Mouse (Mus musculus): Measurements from ENCODE around the gene Oas1a.
"Not testable (repeated sequence)": the region's sequence is repeated elsewhere in the genome, so short reads cannot be mapped to it uniquely, and the experiment has no call there.

Gene Oas1a

DNA sequence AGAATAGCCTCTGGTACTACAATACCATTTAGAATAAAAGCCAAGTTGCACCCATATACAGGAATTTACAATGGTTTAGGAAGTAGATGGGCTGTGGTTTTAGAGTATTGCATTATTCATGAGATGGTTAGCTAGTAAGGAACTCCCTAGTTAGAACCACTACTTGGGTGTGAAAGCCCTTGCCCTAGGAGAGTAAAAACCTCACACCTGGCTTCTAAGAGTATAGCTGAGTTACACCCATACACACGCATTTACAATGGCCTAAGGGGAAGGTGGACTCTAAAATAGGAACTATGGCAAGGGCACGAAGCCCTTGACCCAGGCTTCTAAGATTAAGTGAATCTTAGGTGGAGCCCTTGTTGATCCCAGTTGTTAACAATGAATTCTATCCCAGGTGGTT is 12.6 kb downstream of the Oas1a start:
- not testable (repeated sequence) for DNase-seq (ENCODE audit: extremely low spot score, low read depth, low spot score)

- DNase-seq (ENCODE audit: extremely low spot score, low read depth, low spot score) = not testable (repeated sequence)
These were observed 13.5 kb downstream of the Oas1a start for GRCm38 (mm10) chr5:120893866-120894265.

DNA sequence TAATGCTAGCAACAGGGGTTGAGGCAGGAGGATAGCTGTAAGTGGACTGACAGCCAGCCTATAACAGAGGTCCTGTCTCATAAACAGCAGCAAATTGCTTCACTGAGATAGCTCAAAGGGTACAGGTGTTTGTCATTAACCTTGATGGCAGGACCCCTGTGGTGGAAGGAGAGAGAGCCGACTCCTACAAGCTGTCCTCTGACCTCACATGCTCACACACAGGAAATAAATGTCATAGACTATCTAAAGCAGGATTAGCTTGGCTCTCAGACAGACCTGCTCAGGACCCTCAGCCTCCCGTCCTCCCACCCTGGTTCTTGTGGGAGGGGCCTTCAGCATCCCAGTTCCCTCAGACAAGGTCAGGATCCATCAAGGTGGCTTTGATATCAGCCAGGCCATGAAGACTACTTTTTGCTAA is 15.1 kb downstream of the Oas1a start:
- DNase-seq (ENCODE audit: extremely low spot score, low read depth, low spot score) = no peak

GRCm38 (mm10) chr5:120891566-120892242 is 15.6 kb downstream of the Oas1a start:
- DNase-seq (ENCODE audit: extremely low spot score, low read depth, low spot score) = not testable (repeated sequence)

DNA sequence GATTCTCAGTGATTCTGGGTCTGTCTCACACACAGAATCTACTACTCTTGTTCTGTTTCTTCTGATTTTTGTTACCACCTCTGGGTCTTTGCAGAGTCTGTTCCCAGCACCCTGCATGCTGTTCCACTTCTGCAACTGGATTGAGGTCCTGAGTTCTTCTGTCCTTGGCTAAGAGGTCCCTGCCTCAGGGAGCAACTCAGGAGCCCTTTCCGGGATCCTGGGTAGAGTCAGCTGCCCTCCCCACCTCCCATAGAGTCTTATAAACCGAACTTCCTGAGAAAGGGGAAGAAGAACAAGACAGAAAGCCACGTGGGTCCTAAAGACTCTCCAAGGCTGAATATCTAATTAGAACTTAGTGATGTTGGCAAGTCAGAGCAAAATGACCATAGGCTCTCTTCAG is 16.3 kb downstream of the Oas1a start:
- DNase-seq (ENCODE audit: extremely low spot score, low read depth, low spot score) = no peak

DNA sequence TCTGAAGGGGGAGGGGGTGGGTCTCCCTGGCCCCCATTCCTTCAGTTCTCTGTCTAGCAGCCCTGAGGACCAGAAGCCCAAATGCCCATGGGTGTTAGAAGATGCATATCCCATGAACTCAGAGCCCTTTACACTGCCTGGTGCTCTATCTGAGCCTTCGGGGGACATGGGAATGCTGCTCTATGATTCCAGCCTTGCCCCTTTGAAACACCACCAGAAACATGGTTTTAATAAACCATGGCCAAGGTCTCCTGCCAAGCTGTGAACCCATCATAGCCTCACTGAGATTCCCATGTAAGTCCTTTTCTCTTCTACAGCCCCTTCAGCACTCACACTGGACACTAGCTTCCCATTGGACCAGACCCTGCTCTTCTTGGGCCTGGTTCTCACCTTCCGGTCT is 17.3 kb downstream of the Oas1a start:
- DNase-seq (ENCODE audit: extremely low spot score, low read depth, low spot score) = no peak

GRCm38 (mm10) chr5:120888294-120888815 is 19.0 kb downstream of the Oas1a start:
- DNase-seq (ENCODE audit: extremely low spot score, low read depth, low spot score) = not testable (repeated sequence)

DNA sequence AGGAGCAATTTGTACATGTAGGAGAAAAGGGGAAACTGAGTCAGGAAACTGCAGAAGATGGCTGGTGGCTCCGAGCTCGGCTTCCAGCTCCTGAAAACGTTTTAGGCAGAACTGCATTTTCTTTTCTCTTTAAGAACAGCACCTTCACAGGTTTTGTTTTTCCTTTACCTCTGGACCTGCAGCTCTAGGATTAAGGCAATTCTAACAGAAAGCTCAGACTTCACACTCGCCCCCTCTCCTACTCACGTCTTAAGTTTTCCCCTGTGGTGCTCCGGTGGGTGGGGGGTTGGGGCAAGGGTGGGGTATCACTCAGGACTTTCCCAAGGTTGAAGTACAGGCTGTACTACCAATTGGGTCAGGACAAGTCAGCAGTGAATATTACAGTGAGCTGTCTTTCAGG is 19.5 kb downstream of the Oas1a start:
- DNase-seq (ENCODE audit: extremely low spot score, low read depth, low spot score) = no peak

- DNase-seq (ENCODE audit: extremely low spot score, low read depth, low spot score) = not testable (repeated sequence)
These were observed 19.9 kb downstream of the Oas1a start, which contains the start of gene Oas1g for GRCm38 (mm10) chr5:120887413-120887812. Gene Oas1g, minus strand, starts transcription at chr5:120887613.

- not testable (repeated sequence) for DNase-seq (ENCODE audit: extremely low spot score, low read depth, low spot score)
These were observed 25.6 kb downstream of the Oas1a start for GRCm38 (mm10) chr5:120881681-120882080.

DNA sequence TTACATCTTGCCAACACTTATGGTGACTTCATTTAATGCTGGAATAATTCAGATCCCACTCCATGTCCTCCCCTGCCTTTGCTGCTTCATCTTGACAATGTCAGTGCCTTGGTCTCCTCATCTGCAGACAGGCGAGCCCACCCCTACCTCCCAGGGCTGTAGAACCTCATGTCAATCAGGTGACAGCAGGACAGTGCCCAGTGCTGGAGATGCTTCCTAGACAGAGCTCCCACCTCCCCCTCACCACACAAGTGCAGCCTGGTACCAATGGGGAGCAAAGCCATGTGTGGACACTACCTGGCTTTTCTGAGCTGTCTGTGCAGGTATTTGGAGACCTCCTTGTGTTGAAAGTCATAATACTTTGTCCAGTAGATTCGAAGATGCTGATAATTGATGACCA is 28.5 kb downstream of the Oas1a start:
- not testable (repeated sequence) for DNase-seq (ENCODE audit: extremely low spot score, low read depth, low spot score)

DNA sequence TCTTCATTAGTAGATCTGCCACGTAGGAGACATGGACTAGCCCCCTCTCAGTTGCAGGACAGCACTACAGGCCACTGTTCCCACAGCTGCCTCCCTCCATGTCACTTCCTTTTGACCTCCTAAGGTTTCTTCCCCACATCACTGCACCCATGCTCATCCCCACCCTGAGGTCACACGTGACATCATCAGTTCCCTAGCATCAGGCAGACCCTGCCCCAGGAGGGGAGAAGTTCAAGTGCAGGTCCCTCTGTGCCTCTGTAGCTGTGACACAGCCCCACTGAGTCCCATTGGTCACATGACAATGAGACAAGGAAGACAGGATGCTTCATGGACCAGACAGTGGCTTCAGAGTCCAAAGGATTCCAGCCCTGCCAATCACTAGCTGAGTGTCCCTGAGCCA is 29.9 kb downstream of the Oas1a start:
- not testable (repeated sequence) for DNase-seq (ENCODE audit: extremely low spot score, low read depth, low spot score)

GRCm38 (mm10) chr5:120876839-120877238 is 30.5 kb downstream of the Oas1a start:
- not testable (repeated sequence) for DNase-seq (ENCODE audit: extremely low spot score, low read depth, low spot score)

DNA sequence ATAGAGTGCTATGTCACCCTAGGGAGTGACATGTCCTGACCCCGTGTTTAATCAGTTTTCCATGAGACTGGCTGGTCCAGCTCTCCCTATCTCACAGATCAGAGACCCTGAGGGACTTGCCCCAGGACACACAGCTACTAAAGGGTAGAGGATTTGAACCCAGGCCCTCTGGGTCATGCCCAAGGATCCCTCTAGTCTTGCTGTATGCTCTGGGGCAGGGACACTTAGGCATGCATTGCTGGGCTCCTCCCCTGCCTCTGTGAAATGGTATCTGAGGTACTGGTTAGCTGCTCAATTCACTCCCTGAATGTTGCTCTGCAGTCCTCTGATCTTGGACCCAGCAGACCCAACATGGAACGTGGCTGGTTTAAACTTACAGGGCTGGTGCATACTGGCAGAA is 35.9 kb downstream of the Oas1a start:
- DNase-seq (ENCODE audit: extremely low spot score, low read depth, low spot score) = no peak

DNA sequence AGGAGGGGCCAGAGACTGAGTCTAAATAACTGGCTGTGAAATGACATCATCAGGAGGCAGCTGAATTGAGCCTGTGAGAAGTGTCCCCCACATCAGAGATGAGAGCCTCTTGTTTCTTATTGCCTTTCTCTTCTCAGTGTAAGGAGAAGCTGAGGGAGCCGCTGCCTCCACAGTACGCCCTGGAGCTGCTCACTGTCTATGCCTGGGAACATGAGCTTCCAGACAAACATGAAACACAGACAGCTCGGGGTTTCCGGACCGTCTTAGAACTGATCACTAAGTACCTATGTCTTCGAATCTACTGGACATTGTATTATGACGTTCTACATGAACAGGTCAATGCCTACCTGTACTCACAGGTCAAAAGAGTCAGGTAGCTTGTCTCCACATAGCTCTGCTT is 36.5 kb downstream of the Oas1a start:
- DNase-seq (ENCODE audit: extremely low spot score, low read depth, low spot score) = no peak

GRCm38 (mm10) chr5:120870081-120870480 is 37.2 kb downstream of the Oas1a start:
- DNase-seq (ENCODE audit: extremely low spot score, low read depth, low spot score) = no peak

GRCm38 (mm10) chr5:120869436-120870015 is 37.8 kb downstream of the Oas1a start:
- DNase-seq (ENCODE audit: extremely low spot score, low read depth, low spot score) = no peak

GRCm38 (mm10) chr5:120865336-120865860 is 41.9 kb downstream of the Oas1a start:
- no peak for DNase-seq (ENCODE audit: extremely low spot score, low read depth, low spot score)

DNA sequence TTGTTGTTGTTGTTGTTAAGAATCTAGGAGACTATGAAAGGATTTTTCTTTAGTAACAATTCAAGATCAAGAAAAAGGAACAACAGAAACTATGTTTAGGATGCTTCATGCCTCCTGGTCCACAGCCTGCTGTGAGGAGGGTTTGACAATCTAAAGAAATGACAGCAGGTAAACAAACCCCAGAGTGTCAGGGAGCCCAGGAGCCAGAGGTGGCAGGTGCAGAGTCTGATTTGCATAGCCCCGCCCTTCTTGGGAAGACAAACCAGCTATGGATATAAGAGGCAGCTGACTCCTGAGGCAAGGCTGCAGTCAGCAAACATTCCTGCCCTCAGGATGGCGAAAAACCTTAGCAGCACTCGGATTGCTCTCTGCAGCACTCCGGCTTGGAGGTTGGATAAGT is 46.2 kb downstream of the Oas1a start, which contains the start of gene Oas1h:
TSS of gene Oas1h (plus strand) at position 301 of the 400 bp plus-strand sequence.
- no peak for DNase-seq (ENCODE audit: extremely low spot score, low read depth, low spot score)

DNA sequence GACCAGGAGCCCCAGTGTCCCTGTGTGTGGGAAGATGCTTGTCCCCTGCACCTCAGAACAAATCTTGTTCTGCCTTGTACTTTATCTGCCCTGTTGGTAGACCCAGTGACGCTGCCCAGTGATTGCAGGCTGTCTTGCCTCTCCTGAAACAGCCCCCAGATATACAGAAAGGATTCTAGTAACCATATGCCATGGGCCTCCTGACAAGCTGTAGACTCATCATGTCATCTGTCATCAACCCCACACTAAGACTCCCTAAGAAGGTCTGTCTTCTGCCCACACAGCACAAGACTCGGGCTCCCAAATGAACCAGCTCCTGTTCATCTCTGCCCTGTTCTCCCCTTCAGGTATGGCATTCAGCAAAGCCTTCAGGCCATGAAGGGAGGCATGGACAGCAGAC is 48.1 kb downstream of the Oas1a start:
- no peak for DNase-seq (ENCODE audit: extremely low spot score, low read depth, low spot score)

GRCm38 (mm10) chr5:120849601-120850136 is 57.7 kb downstream of the Oas1a start:
- DNase-seq (ENCODE audit: extremely low spot score, low read depth, low spot score) = no peak

- no peak for DNase-seq (ENCODE audit: extremely low spot score, low read depth, low spot score)
These were observed 60.3 kb downstream of the Oas1a start, which contains the start of gene Oas1f for GRCm38 (mm10) chr5:120847067-120847466. Gene Oas1f, plus strand, starts transcription at chr5:120847367.
